Mouse (Mus musculus) B cell, adult 62 days (primary cell): Measurements from ENCODE around the gene Srpk1. TPM values are rescaled to one million over a fixed set of nuclear protein-coding genes. Genes with fewer than 3 reads are reported as not detected.

ENCODE experiments used
- total RNA-seq: library from RNA; stranded (reverse); gene quantifications from 4 replicates; pipeline ENCODE4 v1.2.4, GENCODE M21; 2023

Gene Srpk1
- total RNA-seq = 98.1 to 115 TPM (median 107 TPM) in 4 replicates

DNA sequence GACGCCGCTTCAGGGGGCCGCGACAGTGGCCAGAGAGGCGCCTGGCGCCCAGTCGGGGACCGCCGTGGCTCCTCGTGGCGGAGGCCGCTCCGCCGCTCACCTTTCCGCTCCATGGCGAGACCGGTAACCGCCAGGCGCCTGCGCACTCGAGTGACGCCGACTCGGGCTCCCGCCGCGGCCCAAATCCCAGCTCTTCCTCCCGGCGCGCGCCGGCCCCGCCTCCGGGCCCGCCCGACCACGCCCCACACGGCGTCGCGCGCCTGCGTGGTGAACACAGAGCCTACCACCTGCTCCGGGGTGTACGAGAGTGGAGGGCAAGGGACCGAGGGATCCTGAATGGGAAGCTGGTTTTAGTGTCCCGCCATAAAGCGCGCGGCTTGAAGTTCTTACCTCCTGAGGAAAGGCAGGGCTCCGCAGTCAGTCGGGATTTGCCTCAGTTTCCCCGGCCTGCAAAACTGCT, at the start of gene Srpk1:
Srpk1 (minus strand) TSS at position 410 of the 460 bp plus-strand sequence.

DNA sequence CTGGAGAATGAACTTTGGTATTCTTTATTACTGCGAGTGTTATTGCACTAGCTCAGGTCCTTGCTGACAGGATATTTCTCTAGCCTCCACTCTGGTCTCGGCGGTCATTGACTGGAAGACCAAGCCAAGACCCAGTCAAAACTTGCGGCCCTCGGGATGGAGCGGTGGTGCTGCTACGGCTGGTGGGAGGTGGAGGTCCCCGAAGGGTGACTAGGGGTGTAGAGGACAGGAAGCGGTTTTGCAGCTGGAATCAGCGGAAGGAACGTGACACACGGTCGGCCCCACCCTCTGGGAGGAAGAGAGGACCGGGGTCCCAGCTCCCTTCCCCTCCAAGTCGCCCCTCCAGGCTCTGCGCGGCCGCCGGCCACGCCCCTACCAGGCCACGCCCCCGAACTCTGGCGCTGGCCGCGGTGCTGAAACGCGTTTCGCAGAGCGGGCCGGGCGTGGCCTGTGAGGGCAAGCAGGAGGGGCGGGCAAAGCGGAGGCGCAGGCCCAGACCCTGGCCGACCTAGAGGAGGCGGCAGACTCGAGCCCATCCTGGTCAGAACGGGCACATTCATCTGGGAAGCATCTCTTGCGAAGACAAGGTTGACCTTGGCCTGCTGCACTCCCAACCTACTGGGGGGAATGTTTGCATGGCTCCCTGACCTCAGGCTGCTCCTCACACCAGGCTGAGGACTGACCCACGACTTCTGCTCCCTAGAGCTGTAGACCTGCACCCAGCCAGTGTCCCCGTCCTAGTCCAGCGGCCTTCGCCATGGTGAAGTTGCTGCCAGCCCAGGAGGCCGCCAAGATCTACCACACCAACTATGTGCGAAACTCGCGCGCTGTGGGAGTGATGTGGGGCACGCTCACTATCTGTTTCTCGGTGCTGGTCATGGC, 47.0 kb downstream of the Srpk1 start, which contains the start of gene Lhfpl5:
Lhfpl5 (plus strand) TSS at position 398 of the 882 bp plus-strand sequence.

DNA sequence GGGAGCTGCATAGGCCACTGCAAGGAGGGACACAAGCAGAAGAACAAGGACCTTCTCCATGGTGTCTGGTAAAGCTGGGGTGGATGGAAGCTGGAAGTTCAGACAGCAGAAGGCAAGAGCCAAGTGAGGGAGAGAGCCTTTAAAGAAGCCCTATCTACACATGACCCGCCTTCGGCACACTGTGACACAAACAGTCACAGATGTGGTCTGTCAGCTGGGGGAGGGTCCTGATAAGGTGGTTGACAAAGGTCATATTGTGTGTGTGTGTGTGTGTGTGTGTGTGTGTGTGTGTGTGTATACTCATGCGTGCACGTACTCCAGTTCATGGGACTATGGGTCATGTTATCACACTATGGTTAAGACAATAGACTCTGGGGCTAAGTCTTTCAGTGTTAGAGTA, 61.9 kb downstream of the Srpk1 start, which contains the start of gene Clps:
Clps (minus strand) TSS at position 169 of the 400 bp plus-strand sequence.

DNA sequence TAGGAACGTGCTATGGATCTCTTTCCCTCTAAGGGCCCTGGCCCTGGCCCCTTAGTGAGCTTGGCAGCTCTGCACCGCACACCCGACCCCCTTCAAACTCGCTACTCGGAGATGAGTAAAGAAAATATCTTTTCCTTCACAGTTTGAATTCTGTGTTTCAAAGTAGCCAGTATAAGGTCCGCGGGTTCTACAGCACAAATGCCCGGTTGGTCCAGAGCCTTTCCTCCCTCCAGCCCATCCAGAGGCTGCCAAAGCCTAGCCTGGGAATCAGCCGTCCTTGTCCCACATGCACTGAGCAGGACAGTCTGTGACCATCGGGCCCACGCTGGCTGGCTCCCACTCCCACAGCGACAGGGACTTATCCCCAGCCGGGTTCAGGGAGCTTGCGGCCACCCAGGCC, 73.4 kb downstream of the Srpk1 start, which contains the start of gene Clpsl2:
Clpsl2 (plus strand) TSS at position 301 of the 400 bp plus-strand sequence.

Other genes with a start within 250 kb of the Srpk1 start
- 17.3 to 25.2 TPM (median 20.0 TPM) in 4 replicates for gene Fkbp5, start 105.2 kb downstream of the Srpk1 start, total RNA-seq
- 0.49 TPM in 1 of 4 replicates, not detected in the others for gene Armc12, start 91.9 kb downstream of the Srpk1 start, total RNA-seq
- gene Clpsl2, start 73.3 kb downstream of the Srpk1 start, total RNA-seq = not detected in 4 replicates
- gene Clps, start 61.9 kb downstream of the Srpk1 start, total RNA-seq = not detected in 4 replicates
- not detected in 4 replicates for gene Lhfpl5, start 47.1 kb downstream of the Srpk1 start, total RNA-seq
- 1.6 to 1.9 TPM (median 1.8 TPM) in 4 replicates for gene Slc26a8, start 67.5 kb upstream of the Srpk1 start, total RNA-seq
- 99.8 to 110 TPM (median 102 TPM) in 4 replicates for gene Mapk14, start 68.6 kb upstream of the Srpk1 start, total RNA-seq
- 7.3 to 8.5 TPM (median 7.7 TPM) in 4 replicates for gene AC170998.1, start 103.4 kb upstream of the Srpk1 start, total RNA-seq
- 0.78 TPM in 1 of 4 replicates, not detected in the others for gene Mapk13, start 146.6 kb upstream of the Srpk1 start, total RNA-seq
- 57.6 to 84.2 TPM (median 60.5 TPM) in 4 replicates for gene Brpf3, start 178.4 kb upstream of the Srpk1 start, total RNA-seq
- gene Pnpla1, start 235.7 kb upstream of the Srpk1 start, total RNA-seq = 0.12 to 0.18 TPM in 2 of 4 replicates, not detected in the others